Mouse (Mus musculus) left cerebral cortex, adult 2 months (tissue): ENCODE data around the gene Hmgcll1. TPM values are rescaled to one million over a fixed set of nuclear protein-coding genes. Genes with fewer than 3 reads are reported as not detected.

ENCODE experiments used
- DNase-seq, 2 experiments: peaks; one replicate each; pipeline ENCODE4 v3.0.0; 2021 to 2022; ENCODE audit warnings: low spot score in 2 of 2, mixed read lengths in 1 of 2; ENCODE audit errors: extremely low spot score in 1 of 2
- H3K27ac ChIP-seq: fragments of 200-600 bp; 2 replicates; pipeline ENCODE4 v1.8.1; 2022
- H3K4me3 ChIP-seq: fragments of 200-600 bp; 2 replicates; pipeline ENCODE4 v1.8.1; 2022
- CTCF ChIP-seq: fragments of 200-600 bp; IDR thresholded peaks from 2 replicates; pipeline ENCODE4 v1.8.1; 2022; ENCODE audit warnings: antibody characterized with exemption, mild to moderate bottlenecking, moderate library complexity
- intact Hi-C: fragments of 180-260 bp; cut with DNase I; formaldehyde crosslinking; loops from one replicate; pipeline ENCODE4 v1.15.1; 2025
- long read RNA-seq, 2 experiments: library from polyadenylated mRNA; stranded (forward); transcript quantifications; one replicate each; pipeline ENCODE4 v2.0.0; 2021; ENCODE audit warnings: borderline mapping rate in 2 of 2
- total RNA-seq, 2 experiments: library from RNA; stranded (reverse); gene quantifications; 2 replicates each; pipeline ENCODE4 v1.2.3; 2021

Gene Hmgcll1
- total RNA-seq, result 10 to 100 TPM; 16.7 to 17.0 TPM
- long read RNA-seq, experiment 1, transcript Hmgcll1-201 (9 exons, 3,737 nt), result major isoform, 9 of 12 reads
- long read RNA-seq, experiment 1, partial matches to known transcripts, result 0 of 12 reads
- long read RNA-seq, experiment 1, other reads (novel, unspliced or antisense), result 3 of 12 reads
- long read RNA-seq, experiment 2, partial matches to known transcripts, result 0 of 7 reads
- long read RNA-seq, experiment 2, other reads (novel, unspliced or antisense), result 4 of 7 reads

GRCm38 (mm10) chr9:76014631-76015531 is at the start of gene Hmgcll1:
Hmgcll1 (plus strand) TSS chr9:76014855.
- Histone ChIP-seq H3K4me3 (peak within 1 kb of the TSS; percentile 57), H3K27ac (peak within 1 kb of the TSS; percentile 94)
- peak; percentile 70 to 82 for DNase-seq
- TF ChIP-seq CTCF, result no peak
- intact Hi-C loops, result loop anchor here (5.0 kb wide), 1 partner anchor 333 kb away; the partner anchor contains the start of gene Scg3

- intact Hi-C loops, result no loop called here
- no peak overlapping the region for H3K4me3 ChIP-seq
- no peak overlapping the region for H3K27ac ChIP-seq
- DNase-seq, result no peak
- no peak for TF ChIP-seq CTCF
These were observed 34.6 kb upstream of the Hmgcll1 start for GRCm38 (mm10) chr9:75980097-75980496.

GRCm38 (mm10) chr9:75981139-75981538 is 33.5 kb upstream of the Hmgcll1 start:
- no peak for DNase-seq
- intact Hi-C loops, result no loop called here
- TF ChIP-seq CTCF, result no peak
- H3K27ac ChIP-seq, result no peak overlapping the region
- H3K4me3 ChIP-seq, result no peak overlapping the region

GRCm38 (mm10) chr9:75989491-75989890 is 25.2 kb upstream of the Hmgcll1 start:
- Histone ChIP-seq H3K4me3 (no peak overlapping the region), H3K27ac (no peak overlapping the region)
- intact Hi-C loops, result no loop called here
- no peak for TF ChIP-seq CTCF
- no peak for DNase-seq

GRCm38 (mm10) chr9:75998791-75999350 is 15.8 kb upstream of the Hmgcll1 start:
- DNase-seq, result no peak
- intact Hi-C loops, result no loop called here
- TF ChIP-seq CTCF, result no peak
- H3K27ac ChIP-seq, result no peak overlapping the region
- no peak overlapping the region for H3K4me3 ChIP-seq

GRCm38 (mm10) chr9:76000876-76001858 is 13.5 kb upstream of the Hmgcll1 start:
- no peak for DNase-seq
- intact Hi-C loops, result no loop called here
- no peak overlapping the region for H3K27ac ChIP-seq
- H3K4me3 ChIP-seq, result no peak overlapping the region
- TF ChIP-seq CTCF, result no peak; the same call in 1 of the 2 replicates

GRCm38 (mm10) chr9:76003066-76003465 is 11.6 kb upstream of the Hmgcll1 start:
- no peak for TF ChIP-seq CTCF
- Histone ChIP-seq H3K27ac (no peak overlapping the region), H3K4me3 (no peak overlapping the region)
- intact Hi-C loops, result no loop called here
- DNase-seq, result no peak

GRCm38 (mm10) chr9:76003637-76004036 is 11.0 kb upstream of the Hmgcll1 start:
- intact Hi-C loops, result no loop called here

GRCm38 (mm10) chr9:76007342-76007970 is 7.2 kb upstream of the Hmgcll1 start:
- intact Hi-C loops, result no loop called here
- no peak for TF ChIP-seq CTCF
- Histone ChIP-seq H3K27ac (no peak overlapping the region), H3K4me3 (no peak overlapping the region)
- no peak for DNase-seq

More at GRCm38 (mm10) chr9:76003637-76004036, 11.0 kb upstream of the Hmgcll1 start:
- DNase-seq, result no peak
- Histone ChIP-seq H3K4me3 (no peak overlapping the region), H3K27ac (no peak overlapping the region)
- no peak for TF ChIP-seq CTCF

- no peak for DNase-seq
- intact Hi-C loops, result no loop called here
- Histone ChIP-seq H3K27ac (no peak overlapping the region), H3K4me3 (no peak overlapping the region)
- TF ChIP-seq CTCF, result no peak
These were observed 866 bp upstream of the Hmgcll1 start for GRCm38 (mm10) chr9:76013789-76014188.

GRCm38 (mm10) chr9:76015971-76016370 is 1.3 kb downstream of the Hmgcll1 start:
- intact Hi-C loops, result loop anchor here (5.0 kb wide), 1 partner anchor 334 kb away; the partner anchor contains the start of gene Scg3
- no peak for DNase-seq
- no peak for TF ChIP-seq CTCF
- H3K27ac ChIP-seq, result no peak overlapping the region
- H3K4me3 ChIP-seq, result no peak overlapping the region
